Mouse (Mus musculus) small intestine, adult 2 months (tissue): Measurements from ENCODE around the gene Entpd2. TPM values are rescaled to one million over a fixed set of nuclear protein-coding genes. Genes with fewer than 3 reads are reported as not detected.
"Not testable (repeated sequence)": the region's sequence is repeated elsewhere in the genome, so short reads cannot be mapped to it uniquely, and the experiment has no call there.

ENCODE experiments used
- H3K27ac ChIP-seq: fragments of 200-500 bp; 2 replicates; pipeline ENCODE4 v1.5.1; 2012; ENCODE audit warnings: low read depth, low read length, control low read depth, inconsistent platforms; ENCODE audit not compliant: insufficient read depth
- H3K27me3 ChIP-seq: fragments of 200-500 bp; 2 replicates; pipeline ENCODE4 v1.6.1; 2012; ENCODE audit warnings: mild to moderate bottlenecking, moderate library complexity, low read length, inconsistent platforms; ENCODE audit not compliant: control insufficient read depth, insufficient read depth
- H3K36me3 ChIP-seq: fragments of 200-500 bp; 2 replicates; pipeline ENCODE4 v1.6.1; 2012; ENCODE audit warnings: mild to moderate bottlenecking, low read length, control low read depth, inconsistent platforms; ENCODE audit not compliant: control insufficient read depth, insufficient read depth
- H3K4me1 ChIP-seq: fragments of 200-500 bp; 2 replicates; pipeline ENCODE4 v1.6.1; 2012; ENCODE audit warnings: low read length, inconsistent platforms, mixed read lengths; ENCODE audit not compliant: control insufficient read depth, insufficient read depth, insufficient read length
- H3K4me3 ChIP-seq: fragments of 200-500 bp; 2 replicates; pipeline ENCODE4 v1.5.1; 2012; ENCODE audit warnings: low read depth, mild to moderate bottlenecking, control low read depth, inconsistent platforms, low read length, moderate library complexity
- CTCF ChIP-seq: fragments of 200-500 bp; IDR thresholded peaks from 2 replicates; pipeline ENCODE4 v1.5.1; 2012; ENCODE audit warnings: low read depth, mild to moderate bottlenecking, control low read depth, inconsistent platforms, low read length, moderate library complexity, mixed read lengths; ENCODE audit not compliant: insufficient replicate concordance, insufficient read length; ENCODE audit errors: extremely low read depth
- POLR2A ChIP-seq: fragments of 200-500 bp; IDR thresholded peaks from 2 replicates; pipeline ENCODE4 v1.6.1; 2012; ENCODE audit warnings: low read depth, mild to moderate bottlenecking, control low read depth, inconsistent platforms, low read length, moderate library complexity
- WGBS: fragments of 180-500 bp; shearing (Covaris S2); methylation state at CpG from one replicate; pipeline ENCODE4 v1.1.7; 2018; 5-methylcytosine and 5-hydroxymethylcytosine counted together
- polyA plus RNA-seq: library from polyadenylated mRNA; depleted of rRNA; stranded (reverse); fragments of >200 nt; gene quantifications from 2 replicates; pipeline ENCODE4 v1.2.3, GENCODE M21; 2012

Gene Entpd2
- polyA plus RNA-seq, 1 experiment: 50.7 TPM

DNA sequence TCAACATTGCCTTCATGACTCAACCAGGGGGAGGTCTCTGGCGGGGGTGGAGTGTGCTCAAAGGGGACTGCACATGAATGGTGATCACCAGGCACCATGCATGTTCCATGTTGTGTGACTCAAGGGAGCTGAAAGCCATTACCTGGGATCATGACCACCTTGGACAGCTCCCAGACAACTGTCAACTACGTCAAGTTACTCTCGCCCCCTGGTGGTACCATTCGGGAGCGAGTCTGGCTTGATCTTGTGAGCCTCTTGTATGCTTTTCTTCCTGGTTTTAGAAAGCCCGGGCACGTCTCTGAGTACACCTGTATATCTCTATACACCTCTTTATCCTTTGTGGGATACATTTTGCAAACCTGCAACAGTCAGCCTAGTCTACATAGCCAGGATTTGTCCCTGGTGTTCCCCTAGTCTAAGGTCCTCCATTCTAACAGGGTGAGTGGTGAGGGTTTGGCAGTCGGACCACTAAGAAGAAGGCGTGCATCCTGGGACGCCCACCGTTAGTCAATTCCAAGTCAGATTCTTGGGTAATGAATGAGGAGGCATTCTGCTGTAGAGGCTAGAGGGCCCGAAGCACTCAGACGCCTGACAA is 6.8 kb downstream of the Entpd2 start:
- peak; percentile 78; the same call in 1 of the 2 replicates for TF ChIP-seq CTCF
- TF ChIP-seq POLR2A: no peak
- H3K27me3 ChIP-seq: no peaks in the 10 kb centered on the region
- 1% methylated on average over 13 of the region's 13 CpGs for WGBS
- H3K27ac ChIP-seq: peak overlapping the region; percentile 1; the same call in 1 of the 2 replicates
- peak overlapping the region; percentile 75 for H3K4me3 ChIP-seq
- H3K36me3 ChIP-seq: no peaks in the 10 kb centered on the region
- peaks cover 3% of the 10 kb centered on the region; the same call in 1 of the 2 replicates for H3K4me1 ChIP-seq

- Histone ChIP-seq H3K27me3 (no peaks in the 10 kb centered on the region), H3K36me3 (peaks cover 2% of the 10 kb centered on the region), H3K4me1 (peaks cover 3% of the 10 kb centered on the region; the same call in 1 of the 2 replicates), H3K4me3 (peak overlapping the region; percentile 75), H3K27ac (0 out of 2 replicates have a peak overlapping the region, but pooled peaks have one; percentile 25)
- no peak for TF ChIP-seq CTCF
- TF ChIP-seq POLR2A: no peak; the same call in 1 of the 2 replicates
- WGBS: 2% methylated on average over 54 of the region's 54 CpGs
Observed at GRCm38 (mm10) chr2:25402972-25403601, 7.4 kb downstream of the Entpd2 start.

GRCm38 (mm10) chr2:25403994-25404393 is 8.3 kb downstream of the Entpd2 start:
- no peak overlapping the region; the same call in 1 of the 2 replicates for H3K4me3 ChIP-seq
- H3K27me3 ChIP-seq: no peaks in the 10 kb centered on the region
- peaks cover 3% of the 10 kb centered on the region; the same call in 1 of the 2 replicates for H3K4me1 ChIP-seq
- TF ChIP-seq POLR2A (no peak), CTCF (no peak)
- no peak overlapping the region for H3K27ac ChIP-seq
- 82% methylated on average over 4 of the region's 4 CpGs for WGBS
- peaks cover 8% of the 10 kb centered on the region for H3K36me3 ChIP-seq

- 86% methylated on average over 10 of the region's 10 CpGs for WGBS
- Histone ChIP-seq H3K36me3 (peaks cover 9% of the 10 kb centered on the region), H3K27me3 (no peaks in the 10 kb centered on the region), H3K4me1 (no peaks in the 10 kb centered on the region), H3K4me3 (no peak overlapping the region), H3K27ac (no peak overlapping the region)
- TF ChIP-seq POLR2A (no peak), CTCF (no peak)
Observed at GRCm38 (mm10) chr2:25408908-25409307, 13.2 kb downstream of the Entpd2 start.

GRCm38 (mm10) chr2:25413436-25413835 is 17.8 kb downstream of the Entpd2 start:
- H3K27me3 ChIP-seq, H3K36me3 ChIP-seq, H3K4me3 ChIP-seq, H3K27ac ChIP-seq, H3K4me1 ChIP-seq: not testable (repeated sequence)

DNA sequence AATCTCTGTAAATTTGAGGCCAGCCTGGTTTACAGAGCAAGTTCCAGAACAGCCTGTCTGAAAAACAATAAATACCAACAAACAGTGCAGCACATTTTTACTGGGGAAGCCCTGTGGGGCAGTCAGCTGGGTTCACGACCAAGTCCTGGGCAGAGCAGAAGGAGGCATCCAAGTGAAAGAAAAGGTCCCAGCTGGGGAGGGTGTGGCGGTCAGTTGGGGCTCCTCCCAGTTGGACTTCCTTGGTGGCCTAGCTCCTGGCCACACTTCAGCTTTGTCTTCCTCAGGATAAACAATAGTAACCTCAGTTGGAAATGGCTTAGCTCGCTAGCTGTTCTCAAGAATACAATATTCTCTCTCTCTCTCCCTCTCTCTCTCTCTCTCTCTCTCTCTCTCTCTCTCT is 21.8 kb downstream of the Entpd2 start:
- no peaks in the 10 kb centered on the region for H3K36me3 ChIP-seq
- no peak overlapping the region for H3K4me3 ChIP-seq
- no peak for TF ChIP-seq POLR2A
- TF ChIP-seq CTCF: no peak
- 32% methylated on average over 3 of the region's 3 CpGs for WGBS
- H3K4me1 ChIP-seq: peaks cover 9% of the 10 kb centered on the region; the same call in 1 of the 2 replicates
- H3K27me3 ChIP-seq: no peaks in the 10 kb centered on the region
- H3K27ac ChIP-seq: no peak overlapping the region

DNA sequence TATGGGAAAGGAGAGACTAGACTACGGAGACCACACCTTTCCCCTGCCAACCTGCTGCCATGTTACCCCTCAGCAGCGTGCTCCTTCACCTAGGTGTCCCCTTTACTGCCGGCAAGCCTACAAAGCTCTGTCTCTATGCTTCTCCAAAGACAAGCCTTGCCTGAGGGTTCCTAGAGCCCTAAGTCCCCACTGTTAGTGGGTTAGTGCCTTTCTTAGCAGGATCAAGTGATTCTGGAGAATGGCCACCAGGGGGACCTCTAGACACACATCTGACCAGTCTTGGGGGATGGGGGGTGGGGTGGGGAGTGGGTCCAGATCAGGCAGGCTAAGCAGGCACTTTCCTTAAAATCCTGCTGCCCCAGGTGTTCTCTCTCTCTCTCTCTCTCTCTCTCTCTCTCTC is 26.2 kb downstream of the Entpd2 start:
- H3K27ac ChIP-seq: no peak overlapping the region
- no peaks in the 10 kb centered on the region for H3K27me3 ChIP-seq
- 28% methylated on average over 3 of the region's 3 CpGs for WGBS
- H3K4me1 ChIP-seq: peaks cover 17% of the 10 kb centered on the region
- H3K4me3 ChIP-seq: no peak overlapping the region
- H3K36me3 ChIP-seq: no peaks in the 10 kb centered on the region
- TF ChIP-seq CTCF (peak; percentile 65; the same call in 1 of the 2 replicates), POLR2A (no peak)
